Mouse (Mus musculus): ENCODE results near the gene Mroh2a. TPM values are rescaled to one million over a fixed set of nuclear protein-coding genes. Genes with fewer than 3 reads are reported as not detected.

The Mroh2a gene
- polyA plus RNA-seq, 1 experiment from 2014 or later = 0.60 TPM

GRCm38 (mm10) chr1:88303762-88304161 lies 77.0 kb downstream of the Mroh2a start:
- 53% methylated on average over 6 of the region's 6 CpGs for WGBS
- Histone ChIP-seq H3K4me2 (ENCODE audit: low read depth, low read length) (no peak overlapping the region), H3K27me3 (ENCODE audit: control insufficient read depth, insufficient read depth, low read length) (no peaks in the 10 kb centered on the region), H3K9ac (ENCODE audit: low read length) (no peak overlapping the region), H3K27ac (ENCODE audit: low read length) (no peak overlapping the region), H3K4me1 (ENCODE audit: control insufficient read depth, insufficient read depth, low read length) (no peaks in the 10 kb centered on the region), H3K4me3 (ENCODE audit: low read length) (no peak overlapping the region), H3K36me3 (ENCODE audit: control insufficient read depth, insufficient read depth) (no peaks in the 10 kb centered on the region), H3K9me3 (replicated peaks; ENCODE audit: control insufficient read depth, low read length) (peaks cover 71% of the 10 kb centered on the region)
- ATAC-seq (replicated peaks; ENCODE audit: extremely low read depth, insufficient read depth, low FRiP score) = no peak

DNA sequence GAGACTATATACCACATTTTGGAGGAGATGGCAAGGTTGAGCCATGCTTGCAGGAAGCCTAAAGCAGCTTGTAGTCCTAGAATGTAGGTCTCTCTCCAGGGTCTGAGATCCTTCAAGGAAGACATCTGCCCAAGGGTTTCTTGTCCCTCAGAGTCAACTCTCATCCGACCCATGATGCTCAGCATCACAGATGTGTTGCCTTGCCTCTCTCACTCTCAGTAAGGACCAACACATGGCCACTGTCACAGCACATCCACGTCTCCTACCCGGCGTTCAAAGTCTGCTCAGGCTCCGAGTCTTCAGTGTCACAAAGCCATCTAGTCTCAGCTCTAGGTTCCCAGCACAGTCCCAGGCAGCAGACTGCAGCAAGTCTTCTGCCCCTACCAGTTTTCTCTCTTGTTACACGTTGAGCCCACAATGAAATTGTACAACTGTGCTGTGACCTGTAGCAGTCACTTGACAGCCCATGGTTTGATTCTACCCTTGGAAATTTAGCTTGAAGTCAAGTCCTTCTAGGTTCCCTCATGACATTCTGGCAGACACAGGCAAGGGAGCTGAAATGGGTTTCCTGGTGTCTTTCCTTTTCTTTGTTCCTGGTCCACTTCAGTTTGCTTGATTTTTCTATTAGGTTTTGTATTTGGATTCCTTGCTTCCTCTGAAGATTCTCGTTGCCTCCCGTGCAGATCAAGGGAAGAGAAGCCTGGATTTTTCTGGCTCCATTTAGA lies 77.6 kb downstream of the Mroh2a start:
- H3K4me2 ChIP-seq (ENCODE audit: low read depth, low read length) = no peak overlapping the region
- H3K27me3 ChIP-seq (ENCODE audit: control insufficient read depth, insufficient read depth, low read length) = no peaks in the 10 kb centered on the region
- no peak for ATAC-seq (replicated peaks; ENCODE audit: extremely low read depth, insufficient read depth, low FRiP score)
- peaks cover 75% of the 10 kb centered on the region for H3K9me3 ChIP-seq (replicated peaks; ENCODE audit: control insufficient read depth, low read length)
- WGBS = 58% methylated on average over 8 of the region's 8 CpGs
- no peak overlapping the region for H3K4me3 ChIP-seq (ENCODE audit: low read length)
- no peak overlapping the region for H3K27ac ChIP-seq (ENCODE audit: low read length)
- H3K36me3 ChIP-seq (ENCODE audit: control insufficient read depth, insufficient read depth) = no peaks in the 10 kb centered on the region
- H3K4me1 ChIP-seq (ENCODE audit: control insufficient read depth, insufficient read depth, low read length) = no peaks in the 10 kb centered on the region
- H3K9ac ChIP-seq (ENCODE audit: low read length) = no peak overlapping the region

GRCm38 (mm10) chr1:88305018-88305795 lies 78.4 kb downstream of the Mroh2a start:
- no peaks in the 10 kb centered on the region for H3K27me3 ChIP-seq (ENCODE audit: control insufficient read depth, insufficient read depth, low read length)
- H3K36me3 ChIP-seq (ENCODE audit: control insufficient read depth, insufficient read depth) = no peaks in the 10 kb centered on the region
- no peak overlapping the region for H3K4me2 ChIP-seq (ENCODE audit: low read depth, low read length)
- no peak overlapping the region for H3K27ac ChIP-seq (ENCODE audit: low read length)
- no peak overlapping the region for H3K4me3 ChIP-seq (ENCODE audit: low read length)
- WGBS = 38% methylated on average over 6 of the region's 6 CpGs
- H3K9ac ChIP-seq (ENCODE audit: low read length) = no peak overlapping the region
- H3K9me3 ChIP-seq (replicated peaks; ENCODE audit: control insufficient read depth, low read length) = peaks cover 76% of the 10 kb centered on the region
- no peak for ATAC-seq (replicated peaks; ENCODE audit: extremely low read depth, insufficient read depth, low FRiP score)
- no peaks in the 10 kb centered on the region for H3K4me1 ChIP-seq (ENCODE audit: control insufficient read depth, insufficient read depth, low read length)

GRCm38 (mm10) chr1:88306543-88306942 lies 79.8 kb downstream of the Mroh2a start:
- Histone ChIP-seq H3K4me1 (ENCODE audit: control insufficient read depth, insufficient read depth, low read length) (no peaks in the 10 kb centered on the region), H3K9me3 (replicated peaks; ENCODE audit: control insufficient read depth, low read length) (peaks cover 67% of the 10 kb centered on the region), H3K4me2 (ENCODE audit: low read depth, low read length) (no peak overlapping the region), H3K27ac (ENCODE audit: low read length) (no peak overlapping the region), H3K27me3 (ENCODE audit: control insufficient read depth, insufficient read depth, low read length) (no peaks in the 10 kb centered on the region), H3K36me3 (ENCODE audit: control insufficient read depth, insufficient read depth) (no peaks in the 10 kb centered on the region), H3K4me3 (ENCODE audit: low read length) (no peak overlapping the region), H3K9ac (ENCODE audit: low read length) (no peak overlapping the region)
- WGBS = 52% methylated on average over 1 of the region's 1 CpGs
- ATAC-seq (replicated peaks; ENCODE audit: extremely low read depth, insufficient read depth, low FRiP score) = no peak

- no peaks in the 10 kb centered on the region for H3K36me3 ChIP-seq (ENCODE audit: control insufficient read depth, insufficient read depth)
- peaks cover 61% of the 10 kb centered on the region for H3K9me3 ChIP-seq (replicated peaks; ENCODE audit: control insufficient read depth, low read length)
- no peaks in the 10 kb centered on the region for H3K4me1 ChIP-seq (ENCODE audit: control insufficient read depth, insufficient read depth, low read length)
- no peak for ATAC-seq (replicated peaks; ENCODE audit: extremely low read depth, insufficient read depth, low FRiP score)
- H3K4me2 ChIP-seq (ENCODE audit: low read depth, low read length) = no peak overlapping the region
- no peaks in the 10 kb centered on the region for H3K27me3 ChIP-seq (ENCODE audit: control insufficient read depth, insufficient read depth, low read length)
- no peak overlapping the region for H3K4me3 ChIP-seq (ENCODE audit: low read length)
- H3K9ac ChIP-seq (ENCODE audit: low read length) = no peak overlapping the region
- 61% methylated on average over 12 of the region's 12 CpGs for WGBS
- H3K27ac ChIP-seq (ENCODE audit: low read length) = no peak overlapping the region
Observed at GRCm38 (mm10) chr1:88307180-88307579, 80.4 kb downstream of the Mroh2a start.

DNA sequence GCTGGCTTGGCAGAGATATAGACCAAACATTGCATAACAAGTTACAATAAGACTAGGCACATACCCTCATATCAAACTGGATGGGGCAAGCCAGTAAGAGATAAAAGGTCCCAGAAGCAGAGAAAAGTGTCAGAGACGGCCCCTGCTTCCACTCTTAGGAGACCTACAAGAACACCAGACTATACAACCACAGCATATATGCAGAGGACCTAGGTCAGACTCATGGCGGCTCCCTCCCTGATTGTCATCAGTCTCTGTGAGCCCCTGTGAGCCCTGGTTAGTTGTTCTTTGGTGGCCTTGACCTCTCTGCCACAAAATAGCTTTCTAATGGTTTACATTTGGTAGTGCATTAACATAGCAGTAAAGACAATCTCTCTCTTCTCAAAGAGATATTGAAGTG lies 82.2 kb downstream of the Mroh2a start:
- Histone ChIP-seq H3K27me3 (ENCODE audit: control insufficient read depth, insufficient read depth, low read length) (no peaks in the 10 kb centered on the region), H3K36me3 (ENCODE audit: control insufficient read depth, insufficient read depth) (no peaks in the 10 kb centered on the region), H3K27ac (ENCODE audit: low read length) (no peak overlapping the region), H3K4me1 (ENCODE audit: control insufficient read depth, insufficient read depth, low read length) (no peaks in the 10 kb centered on the region), H3K9ac (ENCODE audit: low read length) (no peak overlapping the region), H3K9me3 (replicated peaks; ENCODE audit: control insufficient read depth, low read length) (peaks cover 47% of the 10 kb centered on the region), H3K4me2 (ENCODE audit: low read depth, low read length) (no peak overlapping the region), H3K4me3 (ENCODE audit: low read length) (no peak overlapping the region)
- ATAC-seq (replicated peaks; ENCODE audit: extremely low read depth, insufficient read depth, low FRiP score) = no peak
- WGBS = 44% methylated on average over 2 of the region's 2 CpGs

- H3K27me3 ChIP-seq (ENCODE audit: control insufficient read depth, insufficient read depth, low read length) = no peaks in the 10 kb centered on the region
- no peaks in the 10 kb centered on the region for H3K4me1 ChIP-seq (ENCODE audit: control insufficient read depth, insufficient read depth, low read length)
- H3K9me3 ChIP-seq (replicated peaks; ENCODE audit: control insufficient read depth, low read length) = peaks cover 40% of the 10 kb centered on the region
- no peak overlapping the region for H3K9ac ChIP-seq (ENCODE audit: low read length)
- H3K27ac ChIP-seq (ENCODE audit: low read length) = no peak overlapping the region
- H3K4me2 ChIP-seq (ENCODE audit: low read depth, low read length) = no peak overlapping the region
- WGBS = 38% methylated on average over 3 of the region's 3 CpGs
- no peaks in the 10 kb centered on the region for H3K36me3 ChIP-seq (ENCODE audit: control insufficient read depth, insufficient read depth)
- no peak for ATAC-seq (replicated peaks; ENCODE audit: extremely low read depth, insufficient read depth, low FRiP score)
- no peak overlapping the region for H3K4me3 ChIP-seq (ENCODE audit: low read length)
Observed at GRCm38 (mm10) chr1:88309905-88310304, 83.1 kb downstream of the Mroh2a start.

DNA sequence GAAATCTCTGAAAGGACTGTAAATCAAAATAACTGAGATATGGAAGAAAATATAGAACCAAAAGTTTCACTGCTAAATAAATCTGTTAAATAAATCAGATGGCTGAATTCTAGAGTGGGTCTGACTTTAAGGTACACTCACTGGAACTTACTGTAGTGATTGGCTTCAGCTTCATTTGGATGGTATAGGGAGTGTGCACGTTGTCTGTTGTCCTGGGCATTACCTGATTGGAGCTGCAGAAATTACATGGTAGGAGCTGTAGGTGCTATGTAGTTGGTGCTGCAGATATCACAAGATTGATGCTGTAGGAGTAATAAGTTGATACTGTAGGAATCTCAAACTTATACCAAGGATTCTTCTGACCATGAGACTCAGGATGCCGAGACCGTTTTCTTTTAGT lies 83.6 kb downstream of the Mroh2a start:
- Histone ChIP-seq H3K4me2 (ENCODE audit: low read depth, low read length) (no peak overlapping the region), H3K4me1 (ENCODE audit: control insufficient read depth, insufficient read depth, low read length) (no peaks in the 10 kb centered on the region), H3K9ac (ENCODE audit: low read length) (no peak overlapping the region), H3K27me3 (ENCODE audit: control insufficient read depth, insufficient read depth, low read length) (no peaks in the 10 kb centered on the region), H3K9me3 (replicated peaks; ENCODE audit: control insufficient read depth, low read length) (peaks cover 36% of the 10 kb centered on the region), H3K4me3 (ENCODE audit: low read length) (no peak overlapping the region), H3K27ac (ENCODE audit: low read length) (no peak overlapping the region), H3K36me3 (ENCODE audit: control insufficient read depth, insufficient read depth) (no peaks in the 10 kb centered on the region)
- WGBS = 57% methylated on average over 3 of the region's 3 CpGs
- ATAC-seq (replicated peaks; ENCODE audit: extremely low read depth, insufficient read depth, low FRiP score) = no peak

Data from heart, embryonic 16.5 days (tissue).